Mouse (Mus musculus) regulatory T cell (primary cell): ENCODE data around the gene Mcrs1.

ENCODE experiments used
- in situ Hi-C: fragments of 300-600 bp; cut with MboI, MseI; formaldehyde crosslinking; loops from one replicate; pipeline ENCODE4 v1.15.1; 2025; ENCODE audit warnings: high pct_unique_total_duplicates

Mcrs1 gene

DNA sequence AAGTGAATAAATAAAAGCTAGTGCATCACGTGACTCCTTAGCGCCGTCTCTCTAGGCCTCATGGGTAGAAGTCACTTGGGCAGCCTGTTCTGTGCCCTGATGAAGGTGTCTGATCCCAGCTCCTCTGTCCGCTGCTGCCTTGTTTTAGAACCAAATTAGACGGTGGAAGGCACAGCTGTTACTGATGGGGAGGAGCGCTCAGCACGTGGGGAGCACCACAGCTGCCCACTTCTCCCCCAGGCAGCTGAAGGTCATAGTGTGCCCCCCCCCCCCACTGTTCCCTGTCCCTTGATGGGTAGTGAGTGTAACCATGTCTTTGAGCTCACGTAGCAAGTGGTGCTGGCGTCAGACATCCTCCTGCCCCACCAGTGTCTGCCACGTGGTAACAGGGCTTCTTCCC is 38.6 kb downstream of the Mcrs1 start:
- in situ Hi-C loops, result no loop called here

GRCm38 (mm10) chr15:99205959-99206358 is 45.8 kb downstream of the Mcrs1 start:
- in situ Hi-C loops, result no loop called here

- in situ Hi-C loops, result no loop called here
These were observed 53.0 kb downstream of the Mcrs1 start for GRCm38 (mm10) chr15:99198761-99199160.

DNA sequence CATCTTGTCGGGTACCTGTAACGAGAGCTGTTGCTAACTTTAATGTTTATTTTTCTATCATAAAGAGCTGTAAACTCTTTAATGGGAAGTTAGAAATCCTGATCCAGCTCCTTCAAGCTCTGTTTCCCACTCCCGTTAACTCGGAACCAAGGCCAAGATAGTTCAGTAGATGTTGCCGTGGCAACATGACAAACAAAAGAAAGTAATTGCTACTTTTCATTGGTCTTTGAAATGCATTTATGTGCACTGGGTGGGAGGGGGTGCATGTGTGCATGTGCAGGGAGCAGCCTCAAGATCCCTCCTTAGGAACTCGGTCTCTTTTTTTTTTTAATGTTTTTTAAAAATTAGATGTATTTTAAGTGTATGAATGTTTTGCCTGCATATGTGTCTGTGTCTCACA is 56.7 kb downstream of the Mcrs1 start:
- in situ Hi-C loops, result no loop called here

- in situ Hi-C loops, result no loop called here
These were observed 57.4 kb downstream of the Mcrs1 start for GRCm38 (mm10) chr15:99194358-99194757.
